Mouse (Mus musculus): Measurements from ENCODE around the gene Hsd17b11. TPM values are rescaled to one million over a fixed set of nuclear protein-coding genes. Genes with fewer than 3 reads are reported as not detected.
A peak's percentile ranks its signal among the peaks of the same experiment; 100 is the strongest.

Hsd17b11 gene
- polyA plus RNA-seq (2014; fragmentation: Nextera tagmentation; extraction: Ambion mirVana): 4.2 and 4.4 TPM in 2 replicates

GRCm38 (mm10) chr5:104021597-104022378, at the start of gene Hsd17b11:
Hsd17b11 (minus strand) TSS chr5:104021919.
- Histone ChIP-seq H3K9ac (peak within 1 kb of the TSS; percentile 69), H3K4me1 (ENCODE audit: insufficient read depth) (peaks cover 6% of the 10 kb centered on the region), H3K4me3 (ENCODE audit: low read depth, low read length) (peak within 1 kb of the TSS; percentile 52), H3K36me3 (ENCODE audit: insufficient read depth) (0 out of 2 replicates have a peak, but pooled peaks cover 4% of the 10 kb centered on the region), H3K9me3 (ENCODE audit: low read depth, low read length) (no peaks in the 10 kb centered on the region), H3K27ac (ENCODE audit: low read depth) (peak within 1 kb of the TSS; percentile 90), H3K4me2 (peak within 1 kb of the TSS; percentile 70), H3K27me3 (ENCODE audit: insufficient read depth, low read length) (no peaks in the 10 kb centered on the region)
- DNase-seq (peak; percentile 94), ATAC-seq (ENCODE audit: insufficient read depth) (peak; percentile 94)
- WGBS: under 1% methylated on average over 31 of the region's 31 CpGs
- no peak for TF ChIP-seq CTCF (IDR thresholded peaks at IDR 0.05; ENCODE audit: low read depth)

GRCm38 (mm10) chr5:104071048-104071447, 49.3 kb upstream of the Hsd17b11 start:
- Histone ChIP-seq H3K27ac (ENCODE audit: low read depth) (no peak overlapping the region), H3K9me3 (ENCODE audit: low read depth, low read length) (no peaks in the 10 kb centered on the region), H3K4me2 (no peak overlapping the region), H3K27me3 (ENCODE audit: insufficient read depth, low read length) (no peaks in the 10 kb centered on the region), H3K4me1 (ENCODE audit: insufficient read depth) (peaks cover 5% of the 10 kb centered on the region), H3K9ac (no peak overlapping the region), H3K36me3 (ENCODE audit: insufficient read depth) (no peaks in the 10 kb centered on the region), H3K4me3 (ENCODE audit: low read depth, low read length) (no peak overlapping the region)
- ATAC-seq (ENCODE audit: insufficient read depth) (no peak), DNase-seq (no peak)
- WGBS: 67% methylated on average over 4 of the region's 4 CpGs
- TF ChIP-seq CTCF (IDR thresholded peaks at IDR 0.05; ENCODE audit: low read depth): no peak

- DNase-seq (peak; percentile 33), ATAC-seq (ENCODE audit: insufficient read depth) (no peak)
- peak; percentile 63 for TF ChIP-seq CTCF (IDR thresholded peaks at IDR 0.05; ENCODE audit: low read depth)
- Histone ChIP-seq H3K9me3 (ENCODE audit: low read depth, low read length) (no peaks in the 10 kb centered on the region), H3K4me2 (no peak overlapping the region), H3K27me3 (ENCODE audit: insufficient read depth, low read length) (no peaks in the 10 kb centered on the region), H3K9ac (no peak overlapping the region), H3K4me3 (ENCODE audit: low read depth, low read length) (no peak overlapping the region), H3K4me1 (ENCODE audit: insufficient read depth) (peaks cover 5% of the 10 kb centered on the region), H3K36me3 (ENCODE audit: insufficient read depth) (peaks cover 8% of the 10 kb centered on the region), H3K27ac (ENCODE audit: low read depth) (no peak overlapping the region)
- 88% methylated on average over 7 of the region's 7 CpGs for WGBS
These were observed 47.0 kb upstream of the Hsd17b11 start for GRCm38 (mm10) chr5:104068751-104069150.

- no peak for ATAC-seq (ENCODE audit: insufficient read depth)
- 90% methylated on average over 11 of the region's 11 CpGs for WGBS
- Histone ChIP-seq H3K4me2 (no peak overlapping the region), H3K27ac (ENCODE audit: low read depth) (no peak overlapping the region), H3K9ac (no peak overlapping the region), H3K27me3 (ENCODE audit: insufficient read depth, low read length) (no peaks in the 10 kb centered on the region), H3K9me3 (ENCODE audit: low read depth, low read length) (no peaks in the 10 kb centered on the region), H3K4me1 (ENCODE audit: insufficient read depth) (no peaks in the 10 kb centered on the region), H3K36me3 (ENCODE audit: insufficient read depth) (peaks cover 58% of the 10 kb centered on the region), H3K4me3 (ENCODE audit: low read depth, low read length) (no peak overlapping the region)
- DNase-seq: no peak
- TF ChIP-seq CTCF (IDR thresholded peaks at IDR 0.05; ENCODE audit: low read depth): no peak
These were observed 41.2 kb upstream of the Hsd17b11 start for GRCm38 (mm10) chr5:104062773-104063551.

- H3K36me3 ChIP-seq (ENCODE audit: insufficient read depth): peaks cover 61% of the 10 kb centered on the region
- H3K9ac ChIP-seq: no peak overlapping the region
- H3K27ac ChIP-seq (ENCODE audit: low read depth): no peak overlapping the region
- WGBS: 83% methylated on average over 13 of the region's 13 CpGs
- H3K27me3 ChIP-seq (ENCODE audit: insufficient read depth, low read length): no peaks in the 10 kb centered on the region
- no peak for TF ChIP-seq CTCF (IDR thresholded peaks at IDR 0.05; ENCODE audit: low read depth)
- DNase-seq: no peak
- no peak for ATAC-seq (ENCODE audit: insufficient read depth)
- H3K4me2 ChIP-seq: no peak overlapping the region
- no peak overlapping the region for H3K4me3 ChIP-seq (ENCODE audit: low read depth, low read length)
- H3K4me1 ChIP-seq (ENCODE audit: insufficient read depth): no peaks in the 10 kb centered on the region
- no peaks in the 10 kb centered on the region for H3K9me3 ChIP-seq (ENCODE audit: low read depth, low read length)
These were observed 40.4 kb upstream of the Hsd17b11 start for GRCm38 (mm10) chr5:104061936-104062772.

GRCm38 (mm10) chr5:104060429-104060828, 38.7 kb upstream of the Hsd17b11 start:
- H3K9me3 ChIP-seq (ENCODE audit: low read depth, low read length): no peaks in the 10 kb centered on the region
- no peak overlapping the region for H3K9ac ChIP-seq
- ATAC-seq (ENCODE audit: insufficient read depth) (no peak), DNase-seq (no peak)
- no peak overlapping the region for H3K4me3 ChIP-seq (ENCODE audit: low read depth, low read length)
- H3K4me2 ChIP-seq: no peak overlapping the region
- H3K4me1 ChIP-seq (ENCODE audit: insufficient read depth): no peaks in the 10 kb centered on the region
- WGBS: 89% methylated on average over 5 of the region's 5 CpGs
- H3K27me3 ChIP-seq (ENCODE audit: insufficient read depth, low read length): no peaks in the 10 kb centered on the region
- TF ChIP-seq CTCF (IDR thresholded peaks at IDR 0.05; ENCODE audit: low read depth): no peak
- H3K27ac ChIP-seq (ENCODE audit: low read depth): no peak overlapping the region
- H3K36me3 ChIP-seq (ENCODE audit: insufficient read depth): peaks cover 61% of the 10 kb centered on the region

Measured in lung, embryonic 14.5 days (tissue).